In the genomic region with DNA sequence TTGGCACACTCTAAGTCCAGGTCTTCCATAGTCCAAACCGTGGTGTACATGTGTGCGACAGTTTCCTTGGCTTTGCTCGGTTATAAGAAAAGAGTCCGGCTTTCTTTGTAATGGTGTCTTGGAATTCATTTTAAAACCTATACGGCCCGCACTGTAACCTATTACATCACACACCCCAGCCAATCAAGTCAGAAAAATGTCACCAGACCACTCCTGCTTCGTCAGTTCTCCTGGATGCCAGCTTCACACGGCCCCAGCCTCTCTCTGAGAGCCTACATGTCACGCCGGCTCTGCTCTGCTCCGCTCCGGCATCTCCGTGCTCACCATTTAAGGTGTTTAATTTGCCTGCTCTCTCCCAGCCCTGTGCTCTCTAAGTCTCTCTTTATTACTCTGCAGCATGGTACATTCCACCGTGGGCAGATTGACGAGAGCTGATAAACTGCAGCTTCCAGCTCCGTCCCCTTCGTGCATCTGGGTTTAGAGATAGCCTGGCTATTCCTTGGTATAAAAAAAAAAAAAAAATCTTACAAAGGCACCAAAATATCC, we compare ENCODE assay signal across 7 mouse cellular contexts.
A peak's percentile ranks its signal among the peaks of the same experiment; 100 is the strongest.
DNase-seq lines count a peak whose midpoint lies in the region; ATAC-seq lines count a peak whose summit lies in the region.

No protein-coding gene starts in this region.

- 7% methylated on average over 17 of the region's 17 CpGs for WGBS in hindbrain, embryonic 14.5 days

- no peaks in the 10 kb centered on the region for H3K27me3 ChIP-seq in hindbrain, embryonic 14.5 days (ENCODE audit: control insufficient read depth, insufficient read depth, low read length)

- H3K4me2 ChIP-seq in hindbrain, embryonic 14.5 days (replicated peaks) = peak overlapping the region; percentile 97

- peak overlapping the region; percentile 81 for H3K9ac ChIP-seq in hindbrain, embryonic 14.5 days

- peaks cover 38% of the 10 kb centered on the region for H3K4me1 ChIP-seq in hindbrain, embryonic 14.5 days (replicated peaks; ENCODE audit: control insufficient read depth, insufficient read depth, low read length)

- peaks cover 18% of the 10 kb centered on the region for H3K36me3 ChIP-seq in hindbrain, embryonic 14.5 days (replicated peaks; ENCODE audit: control insufficient read depth, insufficient read depth)

- peak overlapping the region; percentile 92 for H3K27ac ChIP-seq in hindbrain, embryonic 14.5 days

- DNase-seq in MEL-GATA-1-ER (ENCODE audit: extremely low read depth, low read depth) = peak; percentile 78
- peak; percentile 64 for DNase-seq in brain, embryonic 18.5 days (ENCODE audit: low read depth, low spot score)
- peak; percentile 79 for DNase-seq in hindbrain, embryonic 14.5 days (ENCODE audit: low spot score)
- peak; percentile 62 to 68 for DNase-seq in layer of hippocampus, postnatal 25 days (ENCODE audit: extremely low spot score in 1 of 2, low spot score in 1 of 2)
- peak; percentile 72 to 74 for DNase-seq in spleen, postnatal 10 days (ENCODE audit: low spot score in 2 of 2)

- ATAC-seq in erythroid progenitor cell, adult 5-6 weeks (replicated peaks; ENCODE audit: low FRiP score, poor library complexity, severe bottlenecking) = peak; percentile 64
- peak; percentile 80 for ATAC-seq in hindbrain, embryonic 14.5 days (ENCODE audit: low FRiP score)
- peak; percentile 54 for ATAC-seq in megakaryocyte progenitor cell, adult 5-6 weeks (replicated peaks; ENCODE audit: poor library complexity)

- H3K9me3 ChIP-seq in hindbrain, embryonic 14.5 days (ENCODE audit: control insufficient read depth, low read length) = no peaks in the 10 kb centered on the region

- peak overlapping the region; percentile 58 for H3K4me3 ChIP-seq in hindbrain, embryonic 14.5 days (replicated peaks; ENCODE audit: low read length)

Comparison
In these comparisons a context has a peak if more than half of its experiments do, and no peak if none do; other contexts are left out.
1. Peak in every context shown above with its lines: DNase-seq, ATAC-seq, H3K4me3 ChIP-seq and H3K27ac ChIP-seq.